Mouse (Mus musculus) T-helper 17 cell (primary cell): Measurements from ENCODE around the gene Nsg1.

Experiments used
- in situ Hi-C, 2 experiments: fragments of 300-600 bp; cut with MboI, MseI; formaldehyde crosslinking; loops; 1 replicate in 1 of 2; 2 replicates in 1 of 2; pipeline ENCODE4 v1.15.1; 2025; ENCODE audit warnings: high pct_unique_total_duplicates in 2 of 2

Gene Nsg1

GRCm38 (mm10) chr5:38146524-38146923 lies 13.2 kb downstream of the Nsg1 start:
- in situ Hi-C loops: no loop called here

DNA sequence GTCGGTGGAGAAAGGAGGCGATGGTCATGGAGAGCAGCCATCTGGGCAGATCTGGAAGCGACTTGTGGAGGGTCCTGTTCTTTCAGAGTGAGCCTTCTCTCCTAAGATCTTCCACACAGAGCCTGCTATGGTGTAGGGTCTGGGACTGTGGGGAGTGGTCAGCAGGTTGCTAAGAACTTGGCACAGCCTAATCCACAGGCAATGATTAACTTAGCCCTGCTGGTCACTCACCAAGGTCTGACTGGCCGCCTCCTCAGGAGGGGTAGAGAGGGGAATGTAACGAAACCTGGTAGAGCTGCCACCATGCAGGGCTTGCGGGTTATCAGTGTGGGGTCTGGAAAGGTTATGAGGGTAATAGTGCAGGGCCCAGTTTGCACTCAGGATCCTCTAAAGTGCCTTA lies 18.8 kb downstream of the Nsg1 start:
- in situ Hi-C loops: no loop called here

GRCm38 (mm10) chr5:38137163-38137562 lies 22.5 kb downstream of the Nsg1 start:
- in situ Hi-C loops: no loop called here

GRCm38 (mm10) chr5:38136247-38136646 lies 23.5 kb downstream of the Nsg1 start:
- in situ Hi-C loops: no loop called here

DNA sequence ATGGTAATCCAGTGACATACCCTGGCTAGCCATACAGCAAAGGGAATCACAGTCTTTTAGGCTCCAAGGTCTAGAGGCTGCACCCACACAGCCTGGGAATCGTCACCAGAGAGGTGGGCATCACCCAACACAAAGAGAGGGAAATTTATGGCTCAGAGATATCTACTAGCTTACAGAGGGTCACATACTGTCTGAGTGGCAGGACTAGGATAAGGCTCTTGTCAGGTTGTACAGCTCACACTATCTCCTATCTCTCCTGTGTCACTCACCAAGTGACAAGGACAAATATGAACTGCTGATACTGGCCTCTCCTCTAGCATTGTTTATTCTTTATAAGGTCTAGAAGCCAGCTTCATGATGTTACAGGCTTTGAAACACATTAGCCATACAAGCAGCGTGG lies 30.4 kb downstream of the Nsg1 start:
- in situ Hi-C loops: no loop called here

- in situ Hi-C loops: no loop called here
These were observed 33.0 kb downstream of the Nsg1 start for GRCm38 (mm10) chr5:38126519-38127306.

- in situ Hi-C loops: no loop called here
These were observed 38.0 kb downstream of the Nsg1 start for GRCm38 (mm10) chr5:38121699-38122098.

- in situ Hi-C loops: no loop called here
These were observed 40.4 kb downstream of the Nsg1 start for GRCm38 (mm10) chr5:38119268-38119667.

GRCm38 (mm10) chr5:38117056-38117455 lies 42.7 kb downstream of the Nsg1 start:
- in situ Hi-C loops: no loop called here

DNA sequence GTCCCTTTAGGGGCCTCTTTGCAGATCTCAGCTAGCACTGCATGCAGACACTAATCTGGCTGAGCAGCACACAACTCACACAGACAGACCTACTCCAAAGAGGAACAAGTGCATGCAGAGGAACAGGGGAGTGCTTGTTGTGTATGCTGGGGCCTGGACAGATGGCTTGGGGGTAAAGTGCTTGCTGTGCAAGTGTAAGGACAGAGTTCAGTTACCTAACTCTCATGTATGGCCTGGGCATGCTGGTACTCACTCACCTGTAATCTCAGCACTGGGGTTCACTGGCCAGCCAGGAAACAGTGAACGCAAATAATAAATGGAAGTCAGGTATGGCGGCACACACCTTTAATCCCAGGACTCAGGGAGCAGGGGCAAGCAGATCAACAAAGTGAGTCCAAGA lies 45.2 kb downstream of the Nsg1 start:
- in situ Hi-C loops: no loop called here

DNA sequence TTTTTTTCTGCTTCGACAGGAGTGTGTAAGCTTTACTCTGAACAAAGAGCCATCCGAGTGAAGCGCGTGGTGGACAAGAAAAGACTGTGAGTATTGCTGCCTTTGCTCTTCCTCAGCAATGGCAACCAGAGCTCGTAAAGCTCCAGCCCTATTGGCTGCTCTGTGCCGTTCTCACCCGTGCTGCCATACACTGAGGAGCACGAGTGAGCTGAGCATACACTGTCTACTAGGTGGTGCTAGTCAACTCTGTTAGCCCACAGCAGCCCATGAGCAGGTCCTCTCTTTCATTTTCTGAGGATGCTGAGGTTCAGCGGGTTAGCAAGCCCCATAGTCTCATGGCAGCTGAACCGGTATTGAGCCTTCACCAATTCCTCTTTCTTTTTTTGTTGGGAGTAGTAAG lies 52.9 kb downstream of the Nsg1 start:
- in situ Hi-C loops: no loop called here

GRCm38 (mm10) chr5:38106080-38106697 lies 53.5 kb downstream of the Nsg1 start:
- in situ Hi-C loops: no loop called here

DNA sequence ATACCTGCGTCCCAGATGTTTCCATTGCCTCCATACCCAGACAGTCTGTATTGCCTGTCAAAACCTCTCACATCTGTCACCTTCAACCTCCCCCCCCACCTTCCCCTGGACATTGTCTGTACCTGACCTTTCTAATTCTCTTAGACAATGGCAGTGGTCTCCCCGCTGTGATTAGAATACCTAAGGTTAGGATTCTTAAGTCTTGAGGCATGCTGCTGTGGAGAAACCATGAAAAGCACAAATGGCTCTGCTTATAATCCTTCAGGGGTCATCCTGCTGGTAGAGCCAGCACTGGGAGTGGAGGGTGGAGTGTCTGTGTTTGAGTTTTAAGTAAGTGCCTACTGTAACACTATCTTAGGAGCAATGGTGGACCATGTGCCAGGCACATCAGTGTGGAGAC lies 56.8 kb downstream of the Nsg1 start:
- in situ Hi-C loops: no loop called here

GRCm38 (mm10) chr5:38099139-38099676 lies 60.5 kb downstream of the Nsg1 start:
- in situ Hi-C loops: loop anchor here (5.0 to 10.0 kb wide), 2 partner anchors 93 to 264 kb away; no protein-coding TSS in a partner anchor

GRCm38 (mm10) chr5:38097501-38098093 lies 62.1 kb downstream of the Nsg1 start:
- in situ Hi-C loops: loop anchor here (5.0 to 10.0 kb wide), 2 partner anchors 95 to 263 kb away; no protein-coding TSS in a partner anchor

DNA sequence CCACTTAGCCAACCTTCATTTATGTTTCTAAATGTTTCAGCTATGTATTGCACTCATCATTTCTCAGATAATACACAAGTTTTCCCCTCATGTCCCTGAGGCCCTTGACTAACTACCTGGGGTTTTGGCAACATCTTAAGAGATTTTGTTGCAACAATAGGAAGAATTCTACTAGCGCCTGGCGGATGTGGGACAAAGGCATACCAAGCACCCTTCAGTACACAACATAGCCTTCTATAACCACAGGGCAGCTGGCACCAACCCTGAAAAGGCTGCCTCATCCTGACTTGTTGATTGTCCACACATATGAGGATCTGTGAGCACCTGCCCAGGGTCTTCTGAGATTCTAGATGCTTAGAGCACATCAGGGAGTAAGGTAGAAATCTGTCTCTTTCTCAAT lies 65.4 kb downstream of the Nsg1 start:
- in situ Hi-C loops: loop anchor here in 1 of 2 experiments (5.0 to 10.0 kb wide), 2 partner anchors 260 to 787 kb away; no protein-coding TSS in a partner anchor

- in situ Hi-C loops: loop anchor here in 1 of 2 experiments (5.0 to 10.0 kb wide), 2 partner anchors 257 to 785 kb away; no protein-coding TSS in a partner anchor
These were observed 67.8 kb downstream of the Nsg1 start for GRCm38 (mm10) chr5:38091966-38092304.

- in situ Hi-C loops: loop anchor here in 1 of 2 experiments (5.0 to 10.0 kb wide), 2 partner anchors 257 to 784 kb away; no protein-coding TSS in a partner anchor
These were observed 68.4 kb downstream of the Nsg1 start for GRCm38 (mm10) chr5:38091046-38091965.

DNA sequence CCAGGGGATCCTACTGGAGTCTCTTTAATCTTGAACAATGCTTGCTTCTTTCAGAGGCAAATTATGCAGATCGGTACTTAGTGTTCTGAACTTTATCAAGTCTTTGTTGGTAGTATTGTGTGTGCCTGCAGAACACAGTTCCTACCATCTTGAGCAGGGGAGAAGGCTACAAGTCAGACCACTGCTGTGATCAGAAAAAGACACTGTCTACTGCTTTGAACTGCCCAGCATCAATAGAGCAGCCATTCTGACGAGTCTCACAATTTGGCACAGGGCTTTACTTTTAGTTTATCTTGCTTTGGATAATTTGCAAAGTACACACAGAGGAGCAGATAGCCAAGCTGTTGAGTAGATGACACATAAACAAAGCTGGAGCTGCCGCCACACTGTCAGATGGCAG lies 69.1 kb downstream of the Nsg1 start:
- in situ Hi-C loops: loop anchor here in 1 of 2 experiments (5.0 to 10.0 kb wide), 2 partner anchors 256 to 783 kb away; no protein-coding TSS in a partner anchor

GRCm38 (mm10) chr5:38090111-38090510 lies 69.6 kb downstream of the Nsg1 start:
- in situ Hi-C loops: loop anchor here in 1 of 2 experiments (5.0 to 10.0 kb wide), 2 partner anchors 255 to 783 kb away; no protein-coding TSS in a partner anchor
